Mouse (Mus musculus): Measurements from ENCODE around the gene Slc38a4. TPM values are rescaled to one million over a fixed set of nuclear protein-coding genes. Genes with fewer than 3 reads are reported as not detected.

The Slc38a4 gene
- 4.6 and 5.7 TPM in 2 replicates for polyA plus RNA-seq (2014; fragmentation: Nextera tagmentation; extraction: Ambion mirVana)

GRCm38 (mm10) chr15:97055794-97056193 lies at the start of gene Slc38a4:
TSS of gene Slc38a4 (minus strand) at chr15:97055956.
- WGBS, result 54% methylated on average over 9 of the region's 9 CpGs
- no peaks in the 10 kb centered on the region for H3K4me1 ChIP-seq (ENCODE audit: control insufficient read depth, insufficient read depth, low read length)
- peaks cover 5% of the 10 kb centered on the region; the same call in 1 of the 2 replicates for H3K9me3 ChIP-seq (replicated peaks; ENCODE audit: control insufficient read depth, low read length)
- H3K27ac ChIP-seq (ENCODE audit: low read depth, low read length), result no peak within 1 kb of the TSS
- H3K27me3 ChIP-seq (replicated peaks; ENCODE audit: control insufficient read depth, insufficient read depth, low read length), result no peaks in the 10 kb centered on the region
- H3K4me3 ChIP-seq (ENCODE audit: low read depth, low read length), result peak within 1 kb of the TSS; percentile 21
- no peak within 1 kb of the TSS for H3K9ac ChIP-seq (ENCODE audit: low read length)
- DNase-seq (ENCODE audit: low spot score) (no peak), ATAC-seq (no peak)
- peak within 1 kb of the TSS; percentile 39 for H3K4me2 ChIP-seq (ENCODE audit: low read length)
- no peaks in the 10 kb centered on the region for H3K36me3 ChIP-seq (ENCODE audit: control insufficient read depth, insufficient read depth, low read length)

GRCm38 (mm10) chr15:97104889-97105391 lies 49.2 kb upstream of the Slc38a4 start:
- Histone ChIP-seq H3K9ac (ENCODE audit: low read length) (no peak overlapping the region), H3K27ac (ENCODE audit: low read depth, low read length) (no peak overlapping the region), H3K27me3 (replicated peaks; ENCODE audit: control insufficient read depth, insufficient read depth, low read length) (no peaks in the 10 kb centered on the region), H3K9me3 (replicated peaks; ENCODE audit: control insufficient read depth, low read length) (no peaks in the 10 kb centered on the region), H3K4me1 (ENCODE audit: control insufficient read depth, insufficient read depth, low read length) (no peaks in the 10 kb centered on the region), H3K4me3 (ENCODE audit: low read depth, low read length) (no peak overlapping the region), H3K4me2 (ENCODE audit: low read length) (no peak overlapping the region), H3K36me3 (ENCODE audit: control insufficient read depth, insufficient read depth, low read length) (no peaks in the 10 kb centered on the region)
- 89% methylated on average over 3 of the region's 3 CpGs for WGBS
- ATAC-seq, result no peak
- no peak for DNase-seq (ENCODE audit: low spot score)

- Histone ChIP-seq H3K4me2 (ENCODE audit: low read length) (no peak overlapping the region), H3K36me3 (ENCODE audit: control insufficient read depth, insufficient read depth, low read length) (no peaks in the 10 kb centered on the region), H3K27me3 (replicated peaks; ENCODE audit: control insufficient read depth, insufficient read depth, low read length) (no peaks in the 10 kb centered on the region), H3K4me1 (ENCODE audit: control insufficient read depth, insufficient read depth, low read length) (no peaks in the 10 kb centered on the region), H3K9ac (ENCODE audit: low read length) (no peak overlapping the region), H3K27ac (ENCODE audit: low read depth, low read length) (no peak overlapping the region), H3K9me3 (replicated peaks; ENCODE audit: control insufficient read depth, low read length) (no peaks in the 10 kb centered on the region), H3K4me3 (ENCODE audit: low read depth, low read length) (no peak overlapping the region)
- ATAC-seq (no peak), DNase-seq (ENCODE audit: low spot score) (no peak)
- WGBS, result 90% methylated on average over 3 of the region's 3 CpGs
Observed at GRCm38 (mm10) chr15:97104048-97104447, 48.3 kb upstream of the Slc38a4 start.

- DNase-seq (ENCODE audit: low spot score), result peak; percentile 3
- Histone ChIP-seq H3K4me2 (ENCODE audit: low read length) (no peak overlapping the region), H3K9ac (ENCODE audit: low read length) (no peak overlapping the region), H3K9me3 (replicated peaks; ENCODE audit: control insufficient read depth, low read length) (no peaks in the 10 kb centered on the region), H3K36me3 (ENCODE audit: control insufficient read depth, insufficient read depth, low read length) (no peaks in the 10 kb centered on the region), H3K27ac (ENCODE audit: low read depth, low read length) (no peak overlapping the region), H3K4me1 (ENCODE audit: control insufficient read depth, insufficient read depth, low read length) (no peaks in the 10 kb centered on the region), H3K4me3 (ENCODE audit: low read depth, low read length) (no peak overlapping the region), H3K27me3 (replicated peaks; ENCODE audit: control insufficient read depth, insufficient read depth, low read length) (no peaks in the 10 kb centered on the region)
- 78% methylated on average over 10 of the region's 10 CpGs for WGBS
- ATAC-seq, result no peak
Observed at GRCm38 (mm10) chr15:97102811-97103210, 47.1 kb upstream of the Slc38a4 start.

GRCm38 (mm10) chr15:97102181-97102580 lies 46.4 kb upstream of the Slc38a4 start:
- 92% methylated on average over 5 of the region's 5 CpGs for WGBS
- H3K9me3 ChIP-seq (replicated peaks; ENCODE audit: control insufficient read depth, low read length), result no peaks in the 10 kb centered on the region
- no peak for DNase-seq (ENCODE audit: low spot score)
- H3K27ac ChIP-seq (ENCODE audit: low read depth, low read length), result no peak overlapping the region
- H3K36me3 ChIP-seq (ENCODE audit: control insufficient read depth, insufficient read depth, low read length), result no peaks in the 10 kb centered on the region
- H3K4me3 ChIP-seq (ENCODE audit: low read depth, low read length), result no peak overlapping the region
- no peaks in the 10 kb centered on the region for H3K27me3 ChIP-seq (replicated peaks; ENCODE audit: control insufficient read depth, insufficient read depth, low read length)
- no peak overlapping the region for H3K4me2 ChIP-seq (ENCODE audit: low read length)
- no peak for ATAC-seq
- H3K9ac ChIP-seq (ENCODE audit: low read length), result no peak overlapping the region
- H3K4me1 ChIP-seq (ENCODE audit: control insufficient read depth, insufficient read depth, low read length), result no peaks in the 10 kb centered on the region

- H3K27ac ChIP-seq (ENCODE audit: low read depth, low read length), result no peak overlapping the region
- H3K4me3 ChIP-seq (ENCODE audit: low read depth, low read length), result no peak overlapping the region
- H3K9ac ChIP-seq (ENCODE audit: low read length), result no peak overlapping the region
- no peak for ATAC-seq
- no peak overlapping the region for H3K4me2 ChIP-seq (ENCODE audit: low read length)
- H3K9me3 ChIP-seq (replicated peaks; ENCODE audit: control insufficient read depth, low read length), result no peaks in the 10 kb centered on the region
- 95% methylated on average over 10 of the region's 10 CpGs for WGBS
- no peaks in the 10 kb centered on the region for H3K4me1 ChIP-seq (ENCODE audit: control insufficient read depth, insufficient read depth, low read length)
- no peaks in the 10 kb centered on the region for H3K36me3 ChIP-seq (ENCODE audit: control insufficient read depth, insufficient read depth, low read length)
- H3K27me3 ChIP-seq (replicated peaks; ENCODE audit: control insufficient read depth, insufficient read depth, low read length), result no peaks in the 10 kb centered on the region
- no peak for DNase-seq (ENCODE audit: low spot score)
Observed at GRCm38 (mm10) chr15:97099101-97099500, 43.3 kb upstream of the Slc38a4 start.

- no peak overlapping the region for H3K9ac ChIP-seq (ENCODE audit: low read length)
- H3K4me2 ChIP-seq (ENCODE audit: low read length), result no peak overlapping the region
- no peaks in the 10 kb centered on the region for H3K4me1 ChIP-seq (ENCODE audit: control insufficient read depth, insufficient read depth, low read length)
- no peak for DNase-seq (ENCODE audit: low spot score)
- H3K9me3 ChIP-seq (replicated peaks; ENCODE audit: control insufficient read depth, low read length), result no peaks in the 10 kb centered on the region
- no peak overlapping the region for H3K27ac ChIP-seq (ENCODE audit: low read depth, low read length)
- H3K36me3 ChIP-seq (ENCODE audit: control insufficient read depth, insufficient read depth, low read length), result no peaks in the 10 kb centered on the region
- no peaks in the 10 kb centered on the region for H3K27me3 ChIP-seq (replicated peaks; ENCODE audit: control insufficient read depth, insufficient read depth, low read length)
- H3K4me3 ChIP-seq (ENCODE audit: low read depth, low read length), result no peak overlapping the region
- ATAC-seq, result no peak
- 70% methylated on average over 4 of the region's 4 CpGs for WGBS
Observed at GRCm38 (mm10) chr15:97097548-97097947, 41.8 kb upstream of the Slc38a4 start.

GRCm38 (mm10) chr15:97089526-97089925 lies 33.8 kb upstream of the Slc38a4 start:
- DNase-seq (ENCODE audit: low spot score) (peak; percentile 3), ATAC-seq (no peak)
- Histone ChIP-seq H3K4me3 (ENCODE audit: low read depth, low read length) (no peak overlapping the region), H3K4me2 (ENCODE audit: low read length) (no peak overlapping the region), H3K4me1 (ENCODE audit: control insufficient read depth, insufficient read depth, low read length) (no peaks in the 10 kb centered on the region), H3K27me3 (replicated peaks; ENCODE audit: control insufficient read depth, insufficient read depth, low read length) (no peaks in the 10 kb centered on the region), H3K27ac (ENCODE audit: low read depth, low read length) (no peak overlapping the region), H3K9me3 (replicated peaks; ENCODE audit: control insufficient read depth, low read length) (no peaks in the 10 kb centered on the region), H3K36me3 (ENCODE audit: control insufficient read depth, insufficient read depth, low read length) (no peaks in the 10 kb centered on the region), H3K9ac (ENCODE audit: low read length) (no peak overlapping the region)
- 17% methylated on average over 6 of the region's 6 CpGs for WGBS

- Histone ChIP-seq H3K9ac (ENCODE audit: low read length) (no peak overlapping the region), H3K4me2 (ENCODE audit: low read length) (no peak overlapping the region)
- DNase-seq (ENCODE audit: low spot score), result peak; percentile 53
Observed at GRCm38 (mm10) chr15:97085833-97086232, 30.1 kb upstream of the Slc38a4 start.

More at GRCm38 (mm10) chr15:97085833-97086232, 30.1 kb upstream of the Slc38a4 start:
- H3K27ac ChIP-seq (ENCODE audit: low read depth, low read length), result no peak overlapping the region
- H3K27me3 ChIP-seq (replicated peaks; ENCODE audit: control insufficient read depth, insufficient read depth, low read length), result no peaks in the 10 kb centered on the region
- no peaks in the 10 kb centered on the region for H3K9me3 ChIP-seq (replicated peaks; ENCODE audit: control insufficient read depth, low read length)
- 0 out of 2 replicates have a peak, but pooled peaks have one; percentile 32 for ATAC-seq
- WGBS, result 66% methylated on average over 5 of the region's 5 CpGs
- no peaks in the 10 kb centered on the region for H3K36me3 ChIP-seq (ENCODE audit: control insufficient read depth, insufficient read depth, low read length)
- no peak overlapping the region for H3K4me3 ChIP-seq (ENCODE audit: low read depth, low read length)
- no peaks in the 10 kb centered on the region for H3K4me1 ChIP-seq (ENCODE audit: control insufficient read depth, insufficient read depth, low read length)

All from forebrain, embryonic 14.5 days (tissue).